Mouse (Mus musculus): ENCODE data around the gene Depdc5.

Gene Depdc5

GRCm38 (mm10) chr5:33009301-33009700, 145.8 kb downstream of the Depdc5 start:
- TF ChIP-seq GATA4 (IDR thresholded peaks at IDR 0.05; ENCODE audit: insufficient replicate concordance, low read length), result no peak

GRCm38 (mm10) chr5:33009818-33010812, 146.6 kb downstream of the Depdc5 start:
- no peak for TF ChIP-seq GATA4 (IDR thresholded peaks at IDR 0.05; ENCODE audit: insufficient replicate concordance, low read length)

- no peak for TF ChIP-seq GATA4 (IDR thresholded peaks at IDR 0.05; ENCODE audit: insufficient replicate concordance, low read length)
These were observed 147.9 kb downstream of the Depdc5 start for GRCm38 (mm10) chr5:33011132-33012106.

- no peak for TF ChIP-seq GATA4 (IDR thresholded peaks at IDR 0.05; ENCODE audit: insufficient replicate concordance, low read length)
These were observed 150.6 kb downstream of the Depdc5 start for GRCm38 (mm10) chr5:33014096-33014495.

- TF ChIP-seq GATA4 (IDR thresholded peaks at IDR 0.05; ENCODE audit: insufficient replicate concordance, low read length), result no peak
These were observed 152.1 kb downstream of the Depdc5 start for GRCm38 (mm10) chr5:33015579-33015978.

- no peak for TF ChIP-seq GATA4 (IDR thresholded peaks at IDR 0.05; ENCODE audit: insufficient replicate concordance, low read length)
These were observed 154.7 kb downstream of the Depdc5 start for GRCm38 (mm10) chr5:33018189-33018560.

- no peak for TF ChIP-seq GATA4 (IDR thresholded peaks at IDR 0.05; ENCODE audit: insufficient replicate concordance, low read length)
These were observed 155.3 kb downstream of the Depdc5 start, which contains the start of gene Ywhah for GRCm38 (mm10) chr5:33018561-33019425. TSS of gene Ywhah (plus strand) at chr5:33018816.

GRCm38 (mm10) chr5:33019426-33019821, 155.9 kb downstream of the Depdc5 start:
- TF ChIP-seq GATA4 (IDR thresholded peaks at IDR 0.05; ENCODE audit: insufficient replicate concordance, low read length), result no peak

- no peak for TF ChIP-seq GATA4 (IDR thresholded peaks at IDR 0.05; ENCODE audit: insufficient replicate concordance, low read length)
These were observed 158.1 kb downstream of the Depdc5 start for GRCm38 (mm10) chr5:33021622-33022021.

GRCm38 (mm10) chr5:33023337-33023736, 159.8 kb downstream of the Depdc5 start:
- TF ChIP-seq GATA4 (IDR thresholded peaks at IDR 0.05; ENCODE audit: insufficient replicate concordance, low read length), result no peak

GRCm38 (mm10) chr5:33024474-33024873, 161.0 kb downstream of the Depdc5 start:
- no peak for TF ChIP-seq GATA4 (IDR thresholded peaks at IDR 0.05; ENCODE audit: insufficient replicate concordance, low read length)

- no peak for TF ChIP-seq GATA4 (IDR thresholded peaks at IDR 0.05; ENCODE audit: insufficient replicate concordance, low read length)
These were observed 165.2 kb downstream of the Depdc5 start for GRCm38 (mm10) chr5:33028656-33029055.

GRCm38 (mm10) chr5:33030425-33031175, 167.1 kb downstream of the Depdc5 start:
- TF ChIP-seq GATA4 (IDR thresholded peaks at IDR 0.05; ENCODE audit: insufficient replicate concordance, low read length), result no peak

Measured in liver, adult (tissue).